Mouse (Mus musculus): Measurements from ENCODE around the gene Tmem45b.
A peak's percentile ranks its signal among the peaks of the same experiment; 100 is the strongest.
"Not testable (repeated sequence)": the region's sequence is repeated elsewhere in the genome, so short reads cannot be mapped to it uniquely, and the experiment has no call there.

Gene Tmem45b

DNA sequence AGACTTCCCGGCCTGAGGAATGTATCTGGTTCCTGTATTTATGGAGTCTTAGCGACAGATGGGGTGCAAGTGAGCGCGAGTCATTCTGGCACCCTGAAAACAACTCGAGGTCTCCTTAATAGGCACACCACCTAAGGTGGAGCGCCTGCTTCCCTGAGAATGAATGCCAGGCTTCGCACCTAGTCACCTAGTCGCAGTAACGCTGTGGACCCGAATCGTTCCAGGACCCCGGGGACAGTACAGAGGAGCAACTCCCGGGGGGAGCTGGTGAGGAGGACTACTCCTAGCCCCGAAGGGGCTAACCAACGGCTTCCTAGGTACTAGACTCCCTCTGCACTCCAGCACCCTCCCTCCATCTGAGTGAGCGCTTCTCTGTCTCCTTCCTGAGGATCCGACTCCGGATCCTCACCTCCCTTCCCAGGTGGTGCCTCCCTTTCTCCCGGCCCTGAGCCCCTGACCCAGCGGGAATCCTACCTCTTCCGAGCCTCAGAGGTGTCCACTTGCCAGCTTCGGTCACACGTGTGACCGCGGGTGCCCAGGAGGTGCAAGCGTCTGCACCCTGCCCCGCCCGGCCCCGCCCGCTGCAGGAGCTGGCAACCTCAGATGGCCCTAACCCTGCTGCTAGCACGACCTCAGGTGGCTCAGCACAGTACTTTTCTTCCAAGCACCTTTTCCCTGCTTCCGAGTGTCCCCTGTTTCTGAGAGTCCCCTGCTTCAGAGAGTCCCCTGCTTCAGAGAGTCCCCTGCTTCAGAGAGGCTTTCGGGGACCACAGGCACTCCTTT is at the start of gene Tmem45b:
Gene Tmem45b (minus strand): TSS at position 771 of the 783 bp plus-strand sequence.
- no peak for DNase-seq (ENCODE audit: low read depth, low spot score)

DNA sequence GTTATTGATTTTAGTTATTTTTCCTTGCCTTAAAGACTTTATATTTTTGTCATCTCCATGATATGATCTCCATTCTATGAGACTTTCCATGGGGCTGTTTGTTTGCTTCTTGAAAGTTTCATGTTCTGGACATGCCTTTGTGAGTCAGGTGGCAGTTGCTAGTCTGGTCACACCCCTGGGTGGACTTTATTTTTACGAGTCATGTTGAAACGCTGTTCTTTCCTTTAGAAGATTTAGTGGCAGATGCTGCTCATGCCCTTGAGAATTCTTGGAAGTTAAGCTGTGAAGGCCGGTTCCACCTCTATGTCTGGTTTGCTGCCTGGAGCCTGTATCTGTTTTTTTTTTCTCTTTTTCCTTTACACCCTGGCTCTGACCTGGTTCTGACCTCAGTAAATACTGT is 43.9 kb upstream of the Tmem45b start:
- no peak for DNase-seq (ENCODE audit: low read depth, low spot score)

DNA sequence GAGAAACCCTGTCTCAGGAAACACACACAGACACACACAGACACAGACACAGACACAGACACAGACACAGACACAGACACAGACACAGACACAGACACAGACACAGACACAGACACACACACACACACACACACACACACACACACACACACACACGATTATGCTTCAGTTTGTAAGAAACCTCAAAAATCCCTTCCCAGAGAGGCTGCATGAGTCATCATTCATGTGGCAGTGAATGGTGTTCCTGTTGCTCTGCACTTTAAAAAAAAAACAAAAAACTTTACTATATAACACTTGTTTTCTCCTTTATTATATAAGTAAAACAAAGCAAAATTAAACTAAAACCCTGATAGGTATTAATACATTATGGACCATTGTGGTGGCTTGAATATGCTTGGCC is 37.0 kb upstream of the Tmem45b start:
- not testable (repeated sequence) for DNase-seq (ENCODE audit: low read depth, low spot score)

DNA sequence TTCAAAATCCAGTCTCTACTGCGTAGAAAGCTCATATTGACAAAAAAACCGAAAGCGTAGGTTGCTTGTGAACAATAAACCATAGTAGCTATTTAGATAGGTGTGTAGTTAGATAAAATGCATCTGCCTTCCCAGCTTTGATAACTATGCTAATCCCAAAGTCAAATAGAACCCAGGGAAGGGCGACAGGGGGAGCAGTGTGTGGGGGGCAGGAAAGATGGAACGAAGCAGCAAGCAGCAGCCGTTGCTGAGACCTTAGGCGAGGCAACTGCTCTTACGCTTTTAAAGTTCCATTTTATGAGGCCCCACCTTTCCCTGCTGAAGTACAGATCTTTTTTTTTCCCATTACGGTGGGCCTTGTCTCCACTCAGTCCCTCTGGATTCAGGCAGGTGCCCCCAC is 1.1 kb downstream of the Tmem45b start:
- no peak for DNase-seq (ENCODE audit: low read depth, low spot score)

DNA sequence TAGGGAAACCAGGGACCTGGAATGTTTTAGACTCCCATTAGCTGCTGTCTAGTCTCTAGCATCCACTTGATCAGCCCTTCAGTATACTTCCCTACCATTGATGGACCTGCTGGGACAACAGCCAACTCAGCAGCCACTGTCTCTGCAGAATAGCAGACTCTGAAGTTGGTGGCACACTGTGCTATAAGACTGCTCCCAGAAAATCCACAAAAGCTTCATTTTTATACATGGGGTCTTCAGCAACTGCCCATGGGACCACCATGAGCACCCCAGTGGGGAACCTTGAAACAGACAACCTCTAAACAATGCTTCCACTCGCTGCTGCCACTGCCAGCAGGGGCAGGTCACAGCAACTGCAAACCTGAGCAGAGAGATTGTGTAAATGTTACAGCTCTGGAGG is 9.9 kb downstream of the Tmem45b start:
- DNase-seq (ENCODE audit: low read depth, low spot score): no peak

DNA sequence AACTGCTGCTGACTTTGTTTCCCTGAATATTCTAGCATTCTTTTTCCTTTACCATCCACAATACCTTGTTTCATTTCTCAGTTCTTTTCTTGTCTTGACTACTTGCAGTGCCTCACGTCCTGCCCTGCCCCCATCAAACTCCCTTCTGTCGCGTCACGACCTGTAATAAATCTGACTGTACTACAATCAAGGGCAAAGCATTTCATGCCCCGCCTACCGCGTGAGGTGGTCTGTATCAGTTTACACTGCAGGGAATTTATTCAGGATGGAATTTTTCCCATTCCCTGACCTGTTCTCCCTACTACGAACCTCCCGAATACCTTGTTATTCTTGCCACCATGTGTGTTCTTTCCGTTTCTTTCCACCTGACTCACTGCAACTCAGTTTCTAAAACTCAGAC is 12.1 kb downstream of the Tmem45b start:
- DNase-seq (ENCODE audit: low read depth, low spot score): peak; percentile 14

DNA sequence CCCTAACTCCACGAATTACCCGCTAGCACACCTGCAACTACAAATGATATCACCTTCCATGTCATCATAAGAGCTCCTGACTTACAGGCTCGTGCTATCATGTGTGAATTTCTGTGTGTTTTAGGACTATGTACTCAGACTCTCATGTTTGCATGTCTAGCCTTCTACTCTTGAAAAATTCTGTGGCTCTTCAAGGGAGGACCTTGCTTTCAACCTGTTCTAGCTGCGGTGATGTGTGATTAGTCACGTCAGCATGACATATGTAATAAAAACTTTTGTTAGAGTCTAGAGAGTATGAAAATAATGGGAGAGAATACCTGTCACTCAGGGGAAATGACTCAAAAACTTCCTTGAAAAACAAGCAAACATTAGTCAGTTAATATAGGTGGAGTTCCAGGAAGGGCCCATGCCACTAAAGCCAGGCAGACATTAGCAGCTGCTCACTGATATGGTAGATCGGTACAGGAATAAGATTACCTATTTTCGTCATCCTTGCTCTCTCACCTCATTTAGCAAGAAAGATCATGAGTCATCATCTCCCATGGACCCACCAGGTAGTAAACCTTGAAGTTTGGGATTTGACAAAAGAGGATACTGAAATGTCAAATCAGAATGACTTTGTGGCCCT is 15.0 kb downstream of the Tmem45b start:
- DNase-seq (ENCODE audit: low read depth, low spot score): no peak

DNA sequence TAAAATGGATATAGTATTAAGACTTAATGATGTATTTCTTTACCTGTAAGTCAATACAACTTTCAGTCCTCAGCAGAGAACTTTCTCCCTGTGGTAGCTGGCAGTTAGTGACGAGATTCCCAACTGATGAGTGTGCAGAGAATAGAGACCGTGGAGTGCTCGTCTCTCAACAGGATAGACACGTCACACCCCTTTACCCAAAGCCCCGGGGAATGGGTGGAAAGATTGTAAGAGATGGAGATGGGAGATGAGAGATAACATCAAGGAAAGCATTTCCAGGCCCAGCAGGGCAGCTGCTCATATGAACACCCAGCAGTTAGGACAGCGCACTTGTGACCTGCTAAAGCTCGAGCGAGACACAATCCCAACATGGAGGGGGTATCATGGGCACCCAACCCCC is 20.0 kb downstream of the Tmem45b start:
- DNase-seq (ENCODE audit: low read depth, low spot score): no peak

DNA sequence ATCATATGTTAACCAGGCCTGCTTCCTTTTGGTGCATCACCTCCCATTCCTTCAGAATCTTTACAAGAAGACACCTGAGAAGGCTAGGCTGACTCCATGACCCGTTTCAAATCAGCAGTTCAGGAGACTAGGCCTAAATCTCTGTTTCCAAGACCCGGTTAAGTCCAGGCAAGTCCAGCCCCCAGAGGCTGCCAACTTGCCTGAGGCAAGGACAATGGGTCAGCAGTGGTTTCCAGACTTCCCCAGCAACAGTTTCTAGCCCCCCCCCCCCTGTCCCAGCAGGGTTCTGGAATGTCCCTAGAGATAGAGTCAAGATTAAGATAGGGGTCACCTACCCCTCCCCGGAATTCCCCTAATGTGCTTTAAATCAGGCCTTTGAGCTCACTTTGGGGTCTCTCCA is 22.8 kb downstream of the Tmem45b start:
- DNase-seq (ENCODE audit: low read depth, low spot score): no peak

DNA sequence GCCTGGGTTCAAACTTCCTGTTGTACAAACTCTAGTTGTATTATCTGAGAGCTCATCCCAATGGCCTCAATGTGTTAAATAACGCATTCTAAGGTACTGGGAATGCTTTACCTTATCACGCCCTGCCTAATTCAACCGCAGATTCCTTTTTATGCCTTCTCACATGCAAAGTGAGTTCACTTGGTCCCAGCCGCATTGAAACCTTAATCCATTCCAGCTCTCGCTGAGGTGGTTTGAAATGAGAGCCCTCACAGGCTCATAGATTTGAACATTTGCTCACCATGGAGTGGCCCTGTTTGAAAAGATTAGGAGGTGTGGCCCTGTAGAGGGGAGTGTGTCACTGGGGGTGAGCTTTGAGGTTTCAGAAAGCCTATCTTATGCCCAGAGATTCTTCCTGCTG is 23.9 kb downstream of the Tmem45b start:
- DNase-seq (ENCODE audit: low read depth, low spot score): no peak

DNA sequence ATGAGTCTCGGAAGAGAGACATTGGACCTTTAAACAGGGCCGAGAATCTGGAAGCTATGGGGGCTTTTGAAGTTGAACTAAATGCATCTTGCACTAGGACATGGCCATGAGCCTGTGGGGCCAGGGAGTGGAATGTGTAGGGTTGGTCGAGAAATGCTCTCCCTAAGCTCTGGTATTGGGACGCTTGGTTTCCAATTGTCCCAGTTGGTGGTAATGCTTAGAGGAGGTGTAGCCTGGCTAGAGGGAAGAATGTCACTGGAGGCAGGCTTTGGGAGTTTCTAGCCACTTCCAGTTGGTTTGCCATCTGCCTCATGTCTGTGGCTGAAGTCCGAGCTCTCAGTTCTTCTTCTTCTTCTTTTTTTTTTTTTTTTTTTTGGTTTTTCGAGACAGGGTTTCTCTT is 24.9 kb downstream of the Tmem45b start:
- no peak for DNase-seq (ENCODE audit: low read depth, low spot score)

DNA sequence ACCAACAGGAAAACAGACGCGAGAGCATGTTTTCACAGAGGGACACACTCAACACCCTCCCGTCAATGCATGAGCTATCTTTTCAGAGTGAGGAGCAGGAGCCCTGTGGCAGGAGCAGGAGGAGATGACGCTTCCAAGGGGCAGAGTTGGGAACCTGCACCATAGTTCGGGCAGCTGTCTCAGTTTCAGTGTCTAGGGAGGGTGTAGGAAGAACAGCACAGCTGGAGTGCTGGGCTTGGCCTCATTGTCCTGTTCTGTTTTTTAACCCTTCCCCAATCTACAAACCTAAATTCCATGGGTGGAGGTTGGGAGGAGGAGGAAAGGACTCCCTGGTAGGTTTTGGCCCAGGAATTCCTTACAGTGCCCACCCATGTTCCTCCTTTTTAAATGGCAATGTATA is 25.4 kb downstream of the Tmem45b start:
- no peak for DNase-seq (ENCODE audit: low read depth, low spot score)

DNA sequence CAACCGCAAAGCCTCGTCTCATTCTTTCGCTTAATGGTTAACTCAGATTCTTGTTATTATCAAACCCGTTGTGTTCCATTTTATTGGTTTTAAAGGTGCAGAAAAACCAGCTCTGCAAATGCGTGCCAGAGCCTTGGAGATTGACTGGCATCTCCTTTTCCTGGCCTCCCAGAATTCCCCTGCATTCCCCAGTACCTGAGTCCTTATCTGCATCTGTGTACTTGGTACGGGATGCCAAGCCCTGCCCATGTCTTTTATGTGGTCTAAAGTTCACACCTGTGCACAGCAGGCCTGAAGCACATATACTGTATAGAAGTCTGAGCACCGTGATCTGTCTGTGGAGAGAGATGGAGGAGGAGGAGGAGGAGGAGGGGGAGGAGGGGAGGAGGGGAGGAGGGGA is 26.4 kb downstream of the Tmem45b start:
- DNase-seq (ENCODE audit: low read depth, low spot score): no peak

DNA sequence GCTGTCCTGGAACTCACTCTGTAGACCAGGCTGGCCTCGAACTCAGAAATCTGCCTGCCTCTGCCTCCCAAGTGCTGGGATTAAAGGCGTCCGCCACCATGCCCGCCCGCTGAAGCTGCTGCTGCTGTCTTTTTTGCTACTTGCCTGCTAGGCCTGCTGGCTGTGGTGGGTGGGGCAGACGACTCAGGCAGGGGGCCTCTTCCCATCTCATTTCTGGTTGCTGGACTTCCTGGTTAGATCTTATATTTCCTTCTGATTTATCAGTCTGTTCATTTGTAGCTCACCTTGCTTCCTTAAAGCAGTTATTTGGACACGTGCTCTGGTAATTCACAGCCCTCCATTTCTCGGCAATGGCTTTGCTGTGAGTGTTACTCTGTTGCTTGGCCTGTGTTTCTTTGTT is 28.8 kb downstream of the Tmem45b start:
- DNase-seq (ENCODE audit: low read depth, low spot score): no peak

DNA sequence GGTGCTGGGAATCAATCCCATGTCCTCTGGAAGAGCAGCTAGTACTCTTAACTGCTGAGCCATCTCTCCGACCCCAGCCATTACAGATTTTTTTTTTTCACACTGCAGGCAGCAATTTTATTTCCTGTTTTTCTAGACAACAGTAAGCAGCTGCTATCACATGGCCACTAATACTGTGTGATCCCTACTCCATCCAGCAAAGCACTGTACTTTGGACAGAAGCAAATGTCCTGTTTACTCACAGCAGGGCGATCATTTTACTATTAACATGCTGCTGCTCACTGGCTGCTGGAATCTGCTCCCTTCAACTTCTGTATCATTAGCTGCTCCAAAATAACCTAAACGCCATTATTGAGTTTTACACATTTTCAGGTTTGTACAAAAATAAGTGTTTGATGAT is 30.8 kb downstream of the Tmem45b start:
- DNase-seq (ENCODE audit: low read depth, low spot score): no peak

DNA sequence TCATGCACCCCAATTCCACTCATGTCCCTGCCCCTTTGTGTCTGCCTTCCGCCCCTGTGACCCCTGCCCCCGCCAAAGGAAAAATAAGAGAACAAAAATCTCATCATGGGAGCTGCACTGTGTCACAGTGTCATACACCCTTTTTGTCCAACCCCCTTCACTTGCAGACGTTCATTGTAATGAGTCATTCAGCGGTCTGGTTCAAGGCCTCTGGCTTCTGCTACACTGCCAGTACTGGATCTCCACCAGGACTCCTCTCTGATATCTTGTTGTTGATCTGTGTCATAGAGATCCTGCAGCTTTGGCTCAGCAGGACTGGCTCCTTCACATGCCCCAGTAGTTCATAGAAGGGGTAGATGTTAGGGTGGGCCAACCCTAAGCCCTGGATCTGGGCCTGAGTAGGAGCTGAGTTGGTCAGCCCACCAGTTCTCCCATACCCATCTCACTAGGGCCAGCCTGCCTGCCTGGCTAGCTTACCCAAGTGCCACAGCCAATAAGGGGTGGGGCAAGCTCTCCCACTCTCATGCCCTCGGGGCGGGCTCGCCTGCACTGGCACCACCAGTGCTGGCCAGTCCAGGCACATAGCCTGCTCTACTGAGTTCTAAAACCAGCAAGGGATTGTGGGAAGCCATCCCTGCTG is 31.8 kb downstream of the Tmem45b start:
- DNase-seq (ENCODE audit: low read depth, low spot score): no peak

DNA sequence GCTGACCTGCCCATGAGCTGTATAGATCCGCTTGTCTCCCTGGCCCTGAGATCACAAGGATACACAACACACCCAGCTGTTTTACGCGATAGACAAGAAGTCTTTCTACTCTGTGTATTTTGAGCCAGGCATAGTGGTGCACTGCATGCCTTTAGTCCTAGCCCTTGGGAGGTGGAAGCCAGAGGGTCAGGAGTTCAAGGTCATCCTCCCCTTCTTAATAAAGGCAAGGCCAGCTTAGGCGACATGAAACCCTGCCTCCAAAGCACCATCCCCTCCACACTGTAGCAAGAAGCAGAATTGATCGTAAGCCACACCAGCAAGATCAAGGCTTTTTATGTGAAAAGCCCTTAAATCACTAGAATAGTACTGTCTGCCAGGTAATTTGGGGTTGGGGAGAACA is 32.5 kb downstream of the Tmem45b start:
- no peak for DNase-seq (ENCODE audit: low read depth, low spot score)

DNA sequence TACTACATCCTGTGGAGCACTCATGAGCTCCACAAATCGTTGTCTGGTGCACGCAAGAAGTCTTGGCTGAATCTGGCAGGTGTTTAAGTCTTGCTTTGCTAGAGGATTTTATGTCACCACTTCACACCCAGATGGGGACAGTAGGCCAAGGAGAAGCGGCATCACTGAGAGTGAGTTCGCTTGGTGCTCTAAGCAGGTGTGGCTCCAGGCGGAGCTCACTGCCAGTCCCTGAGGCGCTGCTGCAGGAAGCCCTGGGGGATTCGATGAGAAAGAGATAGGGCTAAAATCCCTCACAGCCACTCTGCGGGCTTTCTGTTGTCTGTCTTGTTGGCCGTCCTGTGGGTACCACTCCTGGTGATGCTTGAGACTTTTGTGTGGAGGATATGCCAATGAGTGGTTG is 34.3 kb downstream of the Tmem45b start:
- no peak for DNase-seq (ENCODE audit: low read depth, low spot score)

DNA sequence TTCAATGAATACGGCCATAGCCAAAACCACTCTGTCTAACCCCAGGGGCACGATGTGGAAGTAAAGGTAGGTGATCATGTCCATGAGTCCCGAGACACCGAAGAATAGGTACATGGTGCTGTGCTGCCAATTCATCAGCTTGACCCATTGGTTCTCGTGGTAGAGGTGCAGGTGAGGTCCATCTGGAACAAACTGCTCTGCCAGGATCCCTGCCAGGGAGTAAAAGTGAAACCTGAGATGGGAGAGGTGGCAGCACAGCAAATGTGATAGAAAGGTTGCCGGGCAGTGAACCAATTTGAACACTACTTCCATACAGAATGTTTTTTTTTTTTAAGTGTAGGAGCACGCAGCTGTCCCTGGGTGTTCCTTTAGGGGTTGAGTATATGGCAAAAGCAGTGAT is 35.3 kb downstream of the Tmem45b start:
- no peak for DNase-seq (ENCODE audit: low read depth, low spot score)

DNA sequence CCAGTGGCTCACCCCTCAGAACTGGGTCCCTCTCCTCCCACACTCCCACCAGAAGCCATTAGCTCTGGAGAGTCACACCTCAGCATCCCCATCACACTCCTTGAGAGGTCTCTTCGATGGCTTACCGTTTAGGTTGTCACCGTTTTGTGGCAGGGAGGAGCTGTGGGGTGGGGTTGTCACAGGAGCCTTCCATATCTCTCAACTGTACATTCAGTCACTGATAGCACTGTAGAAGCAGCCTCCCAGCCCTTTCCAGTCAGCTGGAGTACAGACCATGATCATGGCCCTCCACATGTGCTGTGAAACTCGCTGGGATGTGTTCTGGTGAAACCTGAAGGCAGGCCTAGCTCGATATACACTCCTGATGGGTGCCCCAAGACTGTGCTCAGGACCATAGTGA is 42.1 kb downstream of the Tmem45b start:
- DNase-seq (ENCODE audit: low read depth, low spot score): no peak

DNA sequence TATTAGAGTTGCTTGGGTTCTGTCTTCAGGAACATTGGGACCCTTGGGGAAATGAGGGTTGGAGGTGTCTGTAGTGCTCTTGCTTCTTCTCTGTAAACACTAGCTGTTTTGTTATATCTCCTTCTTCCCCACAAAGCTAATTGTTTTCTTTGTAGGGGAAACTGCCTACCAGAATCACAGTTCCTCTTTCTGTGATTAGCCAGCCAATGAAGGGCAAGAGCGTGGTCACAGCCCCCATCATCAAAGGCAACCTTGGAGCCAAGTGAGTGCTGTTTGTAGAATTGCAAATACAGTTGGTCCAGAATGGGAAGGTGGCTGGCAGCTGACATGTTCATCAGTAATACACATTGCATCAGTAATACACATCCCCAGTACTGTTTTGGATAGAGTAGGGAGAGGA is 45.4 kb downstream of the Tmem45b start:
- DNase-seq (ENCODE audit: low read depth, low spot score): no peak

DNA sequence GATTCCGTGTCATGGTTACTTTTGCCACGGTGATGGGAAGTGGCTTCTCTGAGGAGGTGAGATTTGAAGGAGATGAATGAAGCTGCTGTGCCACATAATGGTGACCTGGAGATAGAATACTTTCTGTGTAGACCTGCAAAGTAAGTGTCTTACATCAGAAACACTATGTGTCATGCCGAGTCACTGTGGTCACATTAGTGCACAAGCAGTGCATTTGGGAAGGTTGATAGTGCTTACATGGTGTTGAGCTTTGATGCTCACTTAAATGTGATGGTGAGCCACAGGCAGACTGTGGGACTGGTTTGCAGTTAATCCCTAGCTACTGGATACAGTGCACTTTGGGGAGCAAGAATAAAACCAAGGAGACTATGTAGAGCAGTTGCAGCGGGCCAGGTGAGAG is 52.1 kb downstream of the Tmem45b start:
- no peak for DNase-seq (ENCODE audit: low read depth, low spot score)

DNA sequence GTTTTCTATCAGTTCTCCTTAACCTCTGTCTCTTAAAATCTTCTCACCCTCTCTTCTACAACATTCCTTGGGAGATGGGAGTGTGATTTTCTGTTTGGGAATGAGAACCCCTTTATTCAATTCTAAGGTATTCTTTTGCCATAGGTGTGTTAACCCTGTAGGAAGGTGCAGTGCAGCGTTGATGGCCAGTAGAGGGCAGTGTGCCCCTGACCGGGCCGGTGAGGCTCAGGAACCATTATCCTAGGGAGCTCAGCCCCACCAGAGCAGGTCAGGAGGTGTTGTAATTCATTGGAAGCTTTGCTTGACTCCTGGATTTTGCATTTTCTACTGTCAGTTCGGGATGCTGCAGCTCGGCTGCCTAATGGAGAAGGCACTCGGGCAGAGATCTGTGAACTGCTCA is 59.0 kb downstream of the Tmem45b start:
- DNase-seq (ENCODE audit: low read depth, low spot score): no peak
